Mouse (Mus musculus): Measurements from ENCODE around the gene Stk38l. TPM values are rescaled to one million over a fixed set of nuclear protein-coding genes. Genes with fewer than 3 reads are reported as not detected.

Gene Stk38l
- polyA plus RNA-seq (2012; rRNA removed): 3.3 and 3.9 TPM in 2 replicates

GRCm38 (mm10) chr6:146724581-146725383 is at the start of gene Stk38l:
Stk38l (plus strand) TSS chr6:146724995.

DNA sequence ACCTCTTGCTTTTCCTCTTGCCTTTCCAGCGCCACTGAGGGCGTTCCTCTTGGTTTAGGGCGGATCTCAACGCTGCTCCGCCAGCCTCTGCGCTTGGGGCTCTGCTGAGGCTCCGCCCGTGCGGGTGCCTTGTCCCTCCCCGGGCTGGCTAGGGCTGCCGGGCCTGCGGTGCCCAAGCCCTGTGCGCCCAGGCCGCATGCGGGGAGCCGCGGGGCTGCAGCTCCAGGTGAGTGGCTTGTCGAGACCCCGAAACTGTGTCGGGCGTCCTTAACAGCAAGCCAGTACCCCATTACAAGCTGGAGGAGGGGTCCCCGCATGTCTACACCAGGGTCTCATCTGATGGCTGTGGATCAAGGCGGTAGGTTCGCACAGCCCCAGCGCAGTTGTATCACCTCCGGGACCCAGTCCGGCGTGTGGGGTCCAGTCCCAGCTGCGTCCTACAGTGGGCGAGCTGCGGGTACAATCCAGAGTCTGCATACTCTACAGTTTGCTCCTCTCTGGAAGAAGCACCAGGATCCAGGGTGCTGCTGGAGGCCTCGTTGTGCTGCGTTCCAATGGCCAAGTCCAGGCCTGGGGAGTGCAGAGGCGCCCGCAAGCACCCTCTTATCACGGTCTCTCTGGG is 71.2 kb downstream of the Stk38l start, which contains the start of gene Arntl2:
TSS of gene Arntl2 (plus strand) at position 132 of the 622 bp plus-strand sequence.

Other genes with a start within 250 kb of the Stk38l start
- 3.8 and 3.9 TPM in 2 replicates for gene Itpr2, start 222.8 kb upstream of the Stk38l start, polyA plus RNA-seq (2012; rRNA removed)
- 37.0 and 38.1 TPM in 2 replicates for gene Fgfr1op2, start 147.8 kb upstream of the Stk38l start, polyA plus RNA-seq (2012; rRNA removed)
- gene Ints13, start 147.2 kb upstream of the Stk38l start, polyA plus RNA-seq (2012; rRNA removed): 19.4 and 21.4 TPM in 2 replicates
- gene Med21, start 82.4 kb upstream of the Stk38l start, polyA plus RNA-seq (2012; rRNA removed): 45.5 and 47.6 TPM in 2 replicates
- gene Tm7sf3, start 82.2 kb upstream of the Stk38l start, polyA plus RNA-seq (2012; rRNA removed): 7.7 and 8.0 TPM in 2 replicates
- 1.7 and 2.2 TPM in 2 replicates for gene Arntl2, start 71.1 kb downstream of the Stk38l start, polyA plus RNA-seq (2012; rRNA removed)
- not detected in 2 replicates for gene Smco2, start 125.1 kb downstream of the Stk38l start, polyA plus RNA-seq (2012; rRNA removed)
- 8.6 and 11.0 TPM in 2 replicates for gene Ppfibp1, start 163.5 kb downstream of the Stk38l start, polyA plus RNA-seq (2012; rRNA removed)
- gene 1700034J05Rik, start 229.4 kb downstream of the Stk38l start, polyA plus RNA-seq (2012; rRNA removed): not detected in 2 replicates

Measured in liver, embryonic 18 days (tissue).